Mouse (Mus musculus) naive thymus-derived CD4-positive, alpha-beta T cell, adult 5 months (primary cell): ENCODE measurements around the gene Map4k3. TPM values are rescaled to one million over a fixed set of nuclear protein-coding genes. Genes with fewer than 3 reads are reported as not detected.

ENCODE experiments used
- polyA plus RNA-seq: library from polyadenylated mRNA; unstranded; fragments of 100-300 nt; shearing (Covaris generic); gene quantifications from one replicate; pipeline ENCODE4 v1.2.1, GENCODE M21; 2017

The Map4k3 gene
- polyA plus RNA-seq = 15.8 TPM

GRCm38 (mm10) chr17:80728062-80728858 lies at the start of gene Map4k3:
Map4k3 (minus strand) TSS chr17:80728485.

GRCm38 (mm10) chr17:80577639-80578038 lies 150.6 kb downstream of the Map4k3 start, which contains the start of gene Cdkl4:
Cdkl4 (minus strand) TSS chr17:80577813.

Other genes starting within 250 kb of the Map4k3 start
- gene Sos1, start 248.0 kb downstream of the Map4k3 start, polyA plus RNA-seq = 29.7 TPM
- 0.80 TPM for gene Cdkl4, start 150.7 kb downstream of the Map4k3 start, polyA plus RNA-seq
- not detected for gene Tmem178, start 216.1 kb upstream of the Map4k3 start, polyA plus RNA-seq